Mouse (Mus musculus) forebrain, postnatal 0 days (tissue): ENCODE results near the gene Zfp119b. TPM values are rescaled to one million over a fixed set of nuclear protein-coding genes. Genes with fewer than 3 reads are reported as not detected.

ENCODE experiments used
- ATAC-seq: fragments of 200-750 bp; cut with Nextera tagmentation; 2 replicates; pipeline ENCODE4 v1.8.0; 2017; ENCODE audit warnings: mild to moderate bottlenecking, moderate library complexity
- DNase-seq: peaks from one replicate; pipeline ENCODE4 v3.0.0-alpha.2; 2015
- H3K27ac ChIP-seq: fragments of 300-500 bp; sonication (generic); 2 replicates; pipeline ENCODE4 v1.5.1; 2014; ENCODE audit warnings: low read depth, mild to moderate bottlenecking, antibody characterized with exemption, low read length, moderate library complexity, mixed read lengths
- H3K27me3 ChIP-seq: fragments of 300-500 bp; sonication (generic); 2 replicates; pipeline ENCODE4 v1.6.1; 2014; ENCODE audit warnings: mild to moderate bottlenecking, low read length, mixed read lengths; ENCODE audit not compliant: insufficient read depth
- H3K36me3 ChIP-seq: fragments of 300-500 bp; sonication (generic); 2 replicates; pipeline ENCODE4 v1.6.1; 2014; ENCODE audit warnings: mild to moderate bottlenecking, moderate library complexity; ENCODE audit not compliant: insufficient read depth
- H3K4me1 ChIP-seq: fragments of 300-500 bp; sonication (generic); 2 replicates; pipeline ENCODE4 v1.6.1; 2014; ENCODE audit warnings: antibody characterized with exemption; ENCODE audit not compliant: insufficient read depth
- H3K4me2 ChIP-seq: fragments of 300-500 bp; sonication (generic); 2 replicates; pipeline ENCODE4 v1.6.1; 2014; ENCODE audit warnings: low read depth, mild to moderate bottlenecking, moderate library complexity
- H3K4me3 ChIP-seq: fragments of 300-500 bp; sonication (generic); 2 replicates; pipeline ENCODE4 v1.5.1; 2014; ENCODE audit warnings: low read depth, low read length, mixed read lengths
- H3K9ac ChIP-seq: fragments of 300-500 bp; sonication (generic); 2 replicates; pipeline ENCODE4 v1.6.1; 2014; ENCODE audit warnings: mild to moderate bottlenecking
- H3K9me3 ChIP-seq: fragments of 300-500 bp; sonication (generic); 2 replicates; pipeline ENCODE4 v1.6.1; 2016; ENCODE audit warnings: low read length
- CTCF ChIP-seq: sonication (generic); IDR thresholded peaks from 2 replicates; pipeline ENCODE4 v1.5.1; 2016; ENCODE audit warnings: antibody characterized with exemption, control low read depth, low read depth
- WGBS: fragments of 180-500 bp; shearing (Covaris S2); extraction: QIAGEN DNeasy Blood & Tissue Kit; methylation state at CpG from one replicate; pipeline ENCODE4 v1.1.7; 2014; 5-methylcytosine and 5-hydroxymethylcytosine counted together
- polyA plus RNA-seq: library from polyadenylated mRNA; unstranded; fragments of >200 nt; fragmentation: Nextera tagmentation; extraction: Ambion mirVana; gene quantifications from 2 replicates; pipeline ENCODE4 v1.2.1, GENCODE M21; 2015
- total RNA-seq: library from RNA; depleted of rRNA; stranded (reverse); fragments of >200 nt; gene quantifications from 2 replicates; pipeline ENCODE4 v1.2.3, GENCODE M21; 2014; rRNA removed

Zfp119b gene
- total RNA-seq, result 5.7 and 6.5 TPM in 2 replicates
- polyA plus RNA-seq, result 5.4 and 6.0 TPM in 2 replicates

- Histone ChIP-seq H3K27me3 (no peaks in the 10 kb centered on the region), H3K4me2 (no peak within 1 kb of the TSS), H3K4me3 (no peak within 1 kb of the TSS), H3K4me1 (no peaks in the 10 kb centered on the region), H3K36me3 (no peaks in the 10 kb centered on the region), H3K9me3 (no peaks in the 10 kb centered on the region), H3K27ac (no peak within 1 kb of the TSS), H3K9ac (no peak within 1 kb of the TSS)
- WGBS, result 93% methylated on average over 2 of the region's 2 CpGs
- DNase-seq (no peak), ATAC-seq (no peak)
- no peak for TF ChIP-seq CTCF
Measured at GRCm38 (mm10) chr17:55949400-55949799, at the start of gene Zfp119b. Gene Zfp119b (minus strand): TSS chr17:55949500.

- Histone ChIP-seq H3K36me3 (peaks cover 59% of the 10 kb centered on the region), H3K4me3 (no peak overlapping the region), H3K4me1 (no peaks in the 10 kb centered on the region), H3K9me3 (no peaks in the 10 kb centered on the region), H3K27ac (no peak overlapping the region), H3K4me2 (no peak overlapping the region), H3K9ac (no peak overlapping the region), H3K27me3 (peaks cover 4% of the 10 kb centered on the region; the same call in 1 of the 2 replicates)
- 83% methylated on average over 15 of the region's 15 CpGs for WGBS
- ATAC-seq (no peak), DNase-seq (no peak)
- TF ChIP-seq CTCF, result no peak
Measured at GRCm38 (mm10) chr17:55996007-55996406, 46.7 kb upstream of the Zfp119b start.

GRCm38 (mm10) chr17:55990278-55990898 is 41.1 kb upstream of the Zfp119b start:
- no peak for DNase-seq
- no peak for TF ChIP-seq CTCF
- no peaks in the 10 kb centered on the region; the same call in 1 of the 2 replicates for H3K4me1 ChIP-seq
- no peak overlapping the region for H3K4me2 ChIP-seq
- H3K36me3 ChIP-seq, result peaks cover 50% of the 10 kb centered on the region
- ATAC-seq, result no peak
- H3K27me3 ChIP-seq, result no peaks in the 10 kb centered on the region
- H3K27ac ChIP-seq, result no peak overlapping the region
- H3K4me3 ChIP-seq, result no peak overlapping the region
- H3K9ac ChIP-seq, result no peak overlapping the region
- no peaks in the 10 kb centered on the region for H3K9me3 ChIP-seq
- WGBS, result 91% methylated on average over 8 of the region's 8 CpGs

GRCm38 (mm10) chr17:55986030-55986961 is 37.0 kb upstream of the Zfp119b start, which contains the start of gene Fsd1:
Gene Fsd1 (plus strand): TSS chr17:55986509.
- H3K4me1 ChIP-seq, result no peaks in the 10 kb centered on the region; the same call in 1 of the 2 replicates
- no peaks in the 10 kb centered on the region for H3K9me3 ChIP-seq

GRCm38 (mm10) chr17:55977301-55977700 is 28.0 kb upstream of the Zfp119b start:
- peaks cover 17% of the 10 kb centered on the region for H3K36me3 ChIP-seq
- 64% methylated on average over 3 of the region's 3 CpGs for WGBS
- H3K4me2 ChIP-seq, result no peak overlapping the region
- H3K4me3 ChIP-seq, result no peak overlapping the region
- H3K27ac ChIP-seq, result no peak overlapping the region
- ATAC-seq (no peak), DNase-seq (no peak)
- H3K27me3 ChIP-seq, result no peaks in the 10 kb centered on the region
- H3K4me1 ChIP-seq, result no peaks in the 10 kb centered on the region
- TF ChIP-seq CTCF, result no peak
- no peak overlapping the region for H3K9ac ChIP-seq
- H3K9me3 ChIP-seq, result no peaks in the 10 kb centered on the region

More at GRCm38 (mm10) chr17:55986030-55986961, 37.0 kb upstream of the Zfp119b start, which contains the start of gene Fsd1:
- Histone ChIP-seq H3K9ac (peak within 1 kb of the TSS; percentile 81), H3K27me3 (no peaks in the 10 kb centered on the region), H3K36me3 (peaks cover 16% of the 10 kb centered on the region), H3K27ac (peak within 1 kb of the TSS; percentile 21; the same call in 1 of the 2 replicates), H3K4me3 (peak within 1 kb of the TSS; percentile 77), H3K4me2 (peak within 1 kb of the TSS; percentile 84)
- ATAC-seq (peak; percentile 93), DNase-seq (peak; percentile 91)
- WGBS, result 9% methylated on average over 34 of the region's 35 CpGs
- peak; percentile 11; the same call in 1 of the 2 replicates for TF ChIP-seq CTCF

GRCm38 (mm10) chr17:55976255-55976862 is 27.1 kb upstream of the Zfp119b start:
- Histone ChIP-seq H3K27ac (no peak overlapping the region), H3K4me3 (no peak overlapping the region), H3K4me1 (peaks cover 5% of the 10 kb centered on the region; the same call in 1 of the 2 replicates), H3K27me3 (no peaks in the 10 kb centered on the region), H3K9me3 (no peaks in the 10 kb centered on the region), H3K9ac (no peak overlapping the region), H3K36me3 (peaks cover 17% of the 10 kb centered on the region), H3K4me2 (no peak overlapping the region)
- 19% methylated on average over 13 of the region's 13 CpGs for WGBS
- DNase-seq, result peak; percentile 84
- ATAC-seq, result peak; percentile 80
- peak; percentile 79 for TF ChIP-seq CTCF
